Mouse (Mus musculus) ovary, adult 18-20 months (tissue): Measurements from ENCODE around the gene Grwd1.
A peak's percentile ranks its signal among the peaks of the same experiment; 100 is the strongest.

Source experiments
- DNase-seq: peaks from one replicate; pipeline ENCODE4 v3.0.0; 2022; ENCODE audit warnings: low spot score, mixed read lengths

The Grwd1 gene

GRCm38 (mm10) chr7:45842950-45843744, 12.4 kb upstream of the Grwd1 start:
- no peak for DNase-seq

GRCm38 (mm10) chr7:45833924-45834323, 3.2 kb upstream of the Grwd1 start:
- no peak for DNase-seq

GRCm38 (mm10) chr7:45833148-45833790, 2.5 kb upstream of the Grwd1 start:
- DNase-seq, result no peak

GRCm38 (mm10) chr7:45832428-45832827, 1.7 kb upstream of the Grwd1 start:
- no peak for DNase-seq

GRCm38 (mm10) chr7:45831128-45831525, 383 bp upstream of the Grwd1 start:
- no peak for DNase-seq

- no peak for DNase-seq
These were observed 4.1 kb downstream of the Grwd1 start for GRCm38 (mm10) chr7:45826631-45827030.

GRCm38 (mm10) chr7:45824598-45824997, 6.1 kb downstream of the Grwd1 start, which contains the start of gene Kcnj14:
Gene Kcnj14 (minus strand): TSS chr7:45824782.
- DNase-seq, result no peak

GRCm38 (mm10) chr7:45820913-45821312, 9.8 kb downstream of the Grwd1 start:
- no peak for DNase-seq

- DNase-seq, result no peak
These were observed 10.9 kb downstream of the Grwd1 start for GRCm38 (mm10) chr7:45819843-45820242.

- no peak for DNase-seq
These were observed 14.8 kb downstream of the Grwd1 start for GRCm38 (mm10) chr7:45815984-45816351.

- DNase-seq, result no peak
These were observed 15.3 kb downstream of the Grwd1 start for GRCm38 (mm10) chr7:45815323-45815983.

- no peak for DNase-seq
These were observed 15.9 kb downstream of the Grwd1 start for GRCm38 (mm10) chr7:45814841-45815240.

GRCm38 (mm10) chr7:45813787-45814779, 16.7 kb downstream of the Grwd1 start, which contains the start of gene Cyth2:
Gene Cyth2 (minus strand): TSS chr7:45814581.
- DNase-seq, result peak; percentile 99

- DNase-seq, result no peak
These were observed 17.8 kb downstream of the Grwd1 start for GRCm38 (mm10) chr7:45812921-45813320.

GRCm38 (mm10) chr7:45809276-45810075, 21.3 kb downstream of the Grwd1 start:
- DNase-seq, result no peak

- no peak for DNase-seq
These were observed 22.3 kb downstream of the Grwd1 start for GRCm38 (mm10) chr7:45808471-45808870.

GRCm38 (mm10) chr7:45805941-45806340, 24.8 kb downstream of the Grwd1 start:
- no peak for DNase-seq

- DNase-seq, result no peak
These were observed 28.2 kb downstream of the Grwd1 start for GRCm38 (mm10) chr7:45802551-45802950.

- peak; percentile 72 for DNase-seq
These were observed 29.4 kb downstream of the Grwd1 start for GRCm38 (mm10) chr7:45801348-45801747.

- DNase-seq, result no peak
These were observed 30.1 kb downstream of the Grwd1 start for GRCm38 (mm10) chr7:45800546-45801204.
